Mouse (Mus musculus): ENCODE measurements around the gene C1qtnf6. TPM values are rescaled to one million over a fixed set of nuclear protein-coding genes. Genes with fewer than 3 reads are reported as not detected.
A peak's percentile ranks its signal among the peaks of the same experiment; 100 is the strongest.

C1qtnf6 gene
- total and polyA plus RNA-seq, 2 experiments from 2014 or later: 6.1 to 10.2 TPM

GRCm38 (mm10) chr15:78567608-78568120 lies 36.4 kb upstream of the C1qtnf6 start:
- Histone ChIP-seq H3K4me2 (ENCODE audit: low read depth, low read length) (no peak overlapping the region), H3K27ac (no peak overlapping the region), H3K4me3 (ENCODE audit: low read length) (no peak overlapping the region), H3K36me3 (ENCODE audit: insufficient read depth, low read length) (no peaks in the 10 kb centered on the region), H3K4me1 (ENCODE audit: insufficient read depth, low read length) (no peaks in the 10 kb centered on the region), H3K9me3 (ENCODE audit: low read length) (no peaks in the 10 kb centered on the region), H3K27me3 (ENCODE audit: insufficient read depth, low read length) (no peaks in the 10 kb centered on the region), H3K9ac (replicated peaks; ENCODE audit: low read length) (no peak overlapping the region)
- DNase-seq (ENCODE audit: low spot score) (peak; percentile 1), ATAC-seq (no peak)
- TF ChIP-seq CTCF (IDR thresholded peaks at IDR 0.05; ENCODE audit: low read depth): no peak
- 70% methylated on average over 9 of the region's 9 CpGs for WGBS

GRCm38 (mm10) chr15:78564764-78565435 lies 33.7 kb upstream of the C1qtnf6 start:
- Histone ChIP-seq H3K27me3 (ENCODE audit: insufficient read depth, low read length) (no peaks in the 10 kb centered on the region), H3K9me3 (ENCODE audit: low read length) (no peaks in the 10 kb centered on the region), H3K27ac (no peak overlapping the region), H3K4me1 (ENCODE audit: insufficient read depth, low read length) (no peaks in the 10 kb centered on the region), H3K9ac (replicated peaks; ENCODE audit: low read length) (no peak overlapping the region), H3K4me2 (ENCODE audit: low read depth, low read length) (no peak overlapping the region), H3K36me3 (ENCODE audit: insufficient read depth, low read length) (no peaks in the 10 kb centered on the region), H3K4me3 (ENCODE audit: low read length) (no peak overlapping the region)
- DNase-seq (ENCODE audit: low spot score) (no peak), ATAC-seq (no peak)
- 70% methylated on average over 11 of the region's 11 CpGs for WGBS
- no peak for TF ChIP-seq CTCF (IDR thresholded peaks at IDR 0.05; ENCODE audit: low read depth)

GRCm38 (mm10) chr15:78563937-78564336 lies 32.7 kb upstream of the C1qtnf6 start:
- Histone ChIP-seq H3K4me1 (ENCODE audit: insufficient read depth, low read length) (no peaks in the 10 kb centered on the region), H3K27me3 (ENCODE audit: insufficient read depth, low read length) (no peaks in the 10 kb centered on the region), H3K27ac (no peak overlapping the region), H3K9ac (replicated peaks; ENCODE audit: low read length) (no peak overlapping the region), H3K4me2 (ENCODE audit: low read depth, low read length) (no peak overlapping the region), H3K4me3 (ENCODE audit: low read length) (no peak overlapping the region), H3K36me3 (ENCODE audit: insufficient read depth, low read length) (no peaks in the 10 kb centered on the region), H3K9me3 (ENCODE audit: low read length) (no peaks in the 10 kb centered on the region)
- ATAC-seq (no peak), DNase-seq (ENCODE audit: low spot score) (no peak)
- WGBS: 84% methylated on average over 5 of the region's 5 CpGs
- no peak for TF ChIP-seq CTCF (IDR thresholded peaks at IDR 0.05; ENCODE audit: low read depth)

- Histone ChIP-seq H3K27me3 (ENCODE audit: insufficient read depth, low read length) (no peaks in the 10 kb centered on the region), H3K9ac (replicated peaks; ENCODE audit: low read length) (no peak overlapping the region), H3K4me3 (ENCODE audit: low read length) (no peak overlapping the region), H3K4me2 (ENCODE audit: low read depth, low read length) (no peak overlapping the region), H3K36me3 (ENCODE audit: insufficient read depth, low read length) (no peaks in the 10 kb centered on the region), H3K4me1 (ENCODE audit: insufficient read depth, low read length) (no peaks in the 10 kb centered on the region), H3K9me3 (ENCODE audit: low read length) (no peaks in the 10 kb centered on the region), H3K27ac (no peak overlapping the region)
- WGBS: 97% methylated on average over 3 of the region's 3 CpGs
- no peak for ATAC-seq
- no peak for TF ChIP-seq CTCF (IDR thresholded peaks at IDR 0.05; ENCODE audit: low read depth)
- DNase-seq (ENCODE audit: low spot score): no peak
Observed at GRCm38 (mm10) chr15:78563344-78563743, 32.1 kb upstream of the C1qtnf6 start.

GRCm38 (mm10) chr15:78559141-78559979 lies 28.1 kb upstream of the C1qtnf6 start:
- no peak overlapping the region for H3K27ac ChIP-seq
- no peak overlapping the region for H3K4me3 ChIP-seq (ENCODE audit: low read length)
- 66% methylated on average over 11 of the region's 11 CpGs for WGBS
- H3K4me1 ChIP-seq (ENCODE audit: insufficient read depth, low read length): no peaks in the 10 kb centered on the region
- no peak overlapping the region for H3K9ac ChIP-seq (replicated peaks; ENCODE audit: low read length)
- no peak for TF ChIP-seq CTCF (IDR thresholded peaks at IDR 0.05; ENCODE audit: low read depth)
- H3K36me3 ChIP-seq (ENCODE audit: insufficient read depth, low read length): no peaks in the 10 kb centered on the region
- DNase-seq (ENCODE audit: low spot score): no peak
- H3K9me3 ChIP-seq (ENCODE audit: low read length): no peaks in the 10 kb centered on the region
- H3K27me3 ChIP-seq (ENCODE audit: insufficient read depth, low read length): no peaks in the 10 kb centered on the region
- ATAC-seq: no peak
- no peak overlapping the region for H3K4me2 ChIP-seq (ENCODE audit: low read depth, low read length)

- ATAC-seq (no peak), DNase-seq (ENCODE audit: low spot score) (no peak)
- TF ChIP-seq CTCF (IDR thresholded peaks at IDR 0.05; ENCODE audit: low read depth): no peak
- no peaks in the 10 kb centered on the region for H3K9me3 ChIP-seq (ENCODE audit: low read length)
- H3K4me2 ChIP-seq (ENCODE audit: low read depth, low read length): no peak overlapping the region
- no peak overlapping the region for H3K27ac ChIP-seq
- H3K27me3 ChIP-seq (ENCODE audit: insufficient read depth, low read length): no peaks in the 10 kb centered on the region
- H3K4me1 ChIP-seq (ENCODE audit: insufficient read depth, low read length): no peaks in the 10 kb centered on the region
- H3K36me3 ChIP-seq (ENCODE audit: insufficient read depth, low read length): no peaks in the 10 kb centered on the region
- H3K4me3 ChIP-seq (ENCODE audit: low read length): no peak overlapping the region
- 71% methylated on average over 10 of the region's 10 CpGs for WGBS
- no peak overlapping the region for H3K9ac ChIP-seq (replicated peaks; ENCODE audit: low read length)
Observed at GRCm38 (mm10) chr15:78557693-78558535, 26.7 kb upstream of the C1qtnf6 start.
